Mouse (Mus musculus) CH12.LX (cell line): Measurements from ENCODE around the gene Prickle2. TPM values are rescaled to one million over a fixed set of nuclear protein-coding genes. Genes with fewer than 3 reads are reported as not detected.

ENCODE experiments used
- DNase-seq: peaks from one replicate; pipeline ENCODE4 v3.0.0-alpha.2; 2013; ENCODE audit errors: extremely low read depth
- H3K27ac ChIP-seq: 2 replicates; pipeline ENCODE4 v1.5.1; 2012; ENCODE audit warnings: low read depth, mild to moderate bottlenecking, control low read depth, moderate library complexity; ENCODE audit not compliant: insufficient read depth
- H3K27me3 ChIP-seq: replicated peaks from 2 replicates; pipeline ENCODE3; 2012; ENCODE audit warnings: inconsistent platforms
- H3K36me3 ChIP-seq, 2 experiments: replicated peaks in 1 of 2; 2 replicates each; pipeline versions ENCODE3 to v1.6.1; 2012; ENCODE audit warnings: inconsistent platforms in 1 of 2, low read length in 1 of 2, mild to moderate bottlenecking in 1 of 2, mixed read lengths in 1 of 2, moderate library complexity in 1 of 2; ENCODE audit not compliant: control insufficient read depth in 1 of 2, insufficient read depth in 1 of 2
- H3K4me1 ChIP-seq, 2 experiments: 2 replicates each; pipeline ENCODE4 v1.6.1; 2012; ENCODE audit warnings: inconsistent platforms in 1 of 2, moderate library complexity in 1 of 2; ENCODE audit not compliant: insufficient read depth in 2 of 2, control insufficient read depth in 1 of 2
- H3K4me2 ChIP-seq: 2 replicates; pipeline ENCODE4 v1.6.1; 2012; ENCODE audit warnings: low read depth, mild to moderate bottlenecking, control low read depth; ENCODE audit not compliant: poor library complexity, insufficient read depth, severe bottlenecking
- H3K4me3 ChIP-seq, 3 experiments: fragments of 150-350 bp in 1 of 3; sonication (generic) in 1 of 3; replicated peaks in 1 of 3; 2 replicates each; pipeline versions ENCODE3 to v1.5.1; 2011 to 2012; ENCODE audit warnings: low read depth in 2 of 3, low read length in 2 of 3, mild to moderate bottlenecking in 2 of 3, moderate library complexity in 2 of 3, control low read depth in 1 of 3, improper control_type of control experiment in 1 of 3, inconsistent platforms in 1 of 3, mixed read lengths in 1 of 3; ENCODE audit not compliant: poor library complexity in 1 of 3
- H3K79me2 ChIP-seq: replicated peaks from 2 replicates; pipeline ENCODE4 v1.6.1; 2012; ENCODE audit warnings: mild to moderate bottlenecking, moderate library complexity; ENCODE audit not compliant: control insufficient read depth, poor library complexity, insufficient read depth, severe bottlenecking; ENCODE audit errors: extremely low read depth
- H3K9ac ChIP-seq: 2 replicates; pipeline ENCODE4 v1.6.1; 2012; ENCODE audit warnings: low read depth, mild to moderate bottlenecking, control low read depth, moderate library complexity; ENCODE audit not compliant: insufficient read depth
- H3K9me3 ChIP-seq: replicated peaks from 2 replicates; pipeline ENCODE3; 2012; ENCODE audit warnings: low read length, inconsistent platforms, mixed read lengths
- CHD1 ChIP-seq: IDR thresholded peaks from 2 replicates; pipeline ENCODE4 v1.6.1; 2012; ENCODE audit warnings: low read depth, low read length, improper control_type of control experiment, inconsistent platforms
- CHD2 ChIP-seq: IDR thresholded peaks from 2 replicates; pipeline ENCODE4 v1.6.1; 2011; ENCODE audit warnings: low read length, improper control_type of control experiment
- ELF1 ChIP-seq: IDR thresholded peaks from 2 replicates; pipeline ENCODE4 v1.6.1; 2014; ENCODE audit warnings: low read depth, mild to moderate bottlenecking, inconsistent platforms, low read length, improper control_type of control experiment
- IRF4 ChIP-seq: IDR thresholded peaks from 2 replicates; pipeline ENCODE4 v1.6.1; 2014; ENCODE audit warnings: low read depth, mild to moderate bottlenecking, inconsistent platforms, low read length, improper control_type of control experiment
- JUN ChIP-seq: IDR thresholded peaks from 2 replicates; pipeline ENCODE4 v1.6.1; 2011; ENCODE audit warnings: low read depth, mild to moderate bottlenecking, low read length, improper control_type of control experiment, moderate library complexity; ENCODE audit not compliant: insufficient read depth
- KAT2A ChIP-seq: IDR thresholded peaks from 2 replicates; pipeline ENCODE4 v1.6.1; 2012; ENCODE audit warnings: low read length, improper control_type of control experiment, inconsistent platforms; ENCODE audit not compliant: insufficient replicate concordance
- MAFK ChIP-seq: IDR thresholded peaks from 2 replicates; pipeline ENCODE4 v1.6.1; 2011; ENCODE audit warnings: low read length, improper control_type of control experiment; ENCODE audit not compliant: insufficient replicate concordance
- MAX ChIP-seq: IDR thresholded peaks from 2 replicates; pipeline ENCODE4 v1.6.1; 2011; ENCODE audit warnings: low read length, improper control_type of control experiment
- MEF2A ChIP-seq: IDR thresholded peaks from 2 replicates; pipeline ENCODE4 v1.6.1; 2014; ENCODE audit warnings: low read depth, mild to moderate bottlenecking, inconsistent platforms, low read length, improper control_type of control experiment, borderline replicate concordance
- MXI1 ChIP-seq: IDR thresholded peaks from 2 replicates; pipeline ENCODE4 v1.6.1; 2011; ENCODE audit warnings: mild to moderate bottlenecking, low read depth, low read length, improper control_type of control experiment
- MYC ChIP-seq: IDR thresholded peaks from 2 replicates; pipeline ENCODE4 v1.6.1; 2011; ENCODE audit warnings: low read depth, mild to moderate bottlenecking, improper control_type of control experiment, low read length
- SMC3 ChIP-seq: IDR thresholded peaks from 2 replicates; pipeline ENCODE4 v1.6.1; 2011; ENCODE audit warnings: low read depth, low read length, improper control_type of control experiment
- TBP ChIP-seq: conservative IDR thresholded peaks from 2 replicates; pipeline ENCODE4 v1.6.1; 2011; ENCODE audit warnings: low read depth, low read length, improper control_type of control experiment
- UBTF ChIP-seq: IDR thresholded peaks from 2 replicates; pipeline ENCODE4 v1.6.1; 2012; ENCODE audit warnings: low read depth, mild to moderate bottlenecking, inconsistent platforms, low read length, improper control_type of control experiment, moderate library complexity
- ZC3H11A ChIP-seq: IDR thresholded peaks from 2 replicates; pipeline ENCODE4 v1.6.1; 2012; ENCODE audit warnings: low read depth, mild to moderate bottlenecking, inconsistent platforms, low read length, improper control_type of control experiment
- ZKSCAN1 ChIP-seq: IDR thresholded peaks from 2 replicates; pipeline ENCODE4 v1.6.1; 2012; ENCODE audit warnings: low read depth, inconsistent platforms, low read length, improper control_type of control experiment, borderline replicate concordance
- ZMIZ1 ChIP-seq: IDR thresholded peaks from 2 replicates; pipeline ENCODE4 v1.6.1; 2012; ENCODE audit warnings: low read depth, mild to moderate bottlenecking, inconsistent platforms, low read length, improper control_type of control experiment
- dilution Hi-C: fragments of 300-500 bp; cut with MboI; formaldehyde crosslinking; loops from 2 replicates; pipeline ENCODE4 v1.14.3; 2020; ENCODE audit warnings: low sequenced_read_pairs; ENCODE audit not compliant: extremely low pct_unique_long_range_greater_than_20kb, extremely low pct_ligation_motif_present
- in situ Hi-C: fragments of 300-500 bp; cut with MboI; formaldehyde crosslinking; loops from 3 replicates; pipeline ENCODE4 v1.14.3; 2019; ENCODE audit warnings: low sequenced_read_pairs, low pct_ligation_motif_present, low pct_unique_long_range_greater_than_20kb, mixed read lengths
- polyA plus RNA-seq: library from polyadenylated mRNA; unstranded; fragments of >175 nt; gene quantifications from 2 replicates; pipeline ENCODE4 v1.2.1, GENCODE M21; 2012; ENCODE audit warnings: low read depth; ENCODE audit not compliant: insufficient read length
- total RNA-seq, 2 experiments: library from RNA; depleted of rRNA; stranded (reverse); fragments of 300-350 nt in 1 of 2; fragments of >200 nt in 1 of 2; gene quantifications; 2 replicates each; pipeline ENCODE4 v1.2.3; 2012 to 2014

Gene Prickle2
- total and polyA plus RNA-seq, 3 experiments = not detected

DNA sequence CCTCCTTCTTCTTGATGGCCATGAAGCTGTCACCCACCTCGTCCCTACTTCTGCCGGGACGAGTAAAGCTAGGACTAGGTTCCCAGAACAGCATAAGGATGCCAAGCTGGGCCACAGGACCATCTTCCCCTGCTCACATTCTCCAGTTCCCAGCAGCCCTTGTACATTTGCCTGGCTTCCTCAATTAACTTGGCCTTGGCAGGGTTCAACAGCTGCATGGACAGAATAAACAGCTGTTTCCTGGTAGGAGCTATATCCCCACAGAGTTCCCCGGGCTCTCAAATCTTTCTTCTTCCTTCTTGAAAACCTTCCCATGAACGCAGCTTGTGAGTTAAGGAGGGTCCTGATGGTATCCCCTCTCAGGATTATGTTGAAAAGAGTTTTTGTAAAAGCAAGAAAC is 317.3 kb downstream of the Prickle2 start:
- in situ Hi-C loops = no loop called here
- H3K4me2 ChIP-seq = no peak overlapping the region
- dilution Hi-C loops = no loop called here

GRCm38 (mm10) chr6:92383196-92383782 is 322.7 kb downstream of the Prickle2 start:
- in situ Hi-C loops = no loop called here
- H3K36me3 ChIP-seq = no peaks in the 10 kb centered on the region
- H3K4me1 ChIP-seq = no peaks in the 10 kb centered on the region
- dilution Hi-C loops = no loop called here
- H3K4me3 ChIP-seq = no peak overlapping the region
- H3K9ac ChIP-seq = no peak overlapping the region
- no peaks in the 10 kb centered on the region for H3K79me2 ChIP-seq
- peaks cover 60% of the 10 kb centered on the region for H3K9me3 ChIP-seq
- no peak overlapping the region for H3K4me2 ChIP-seq
- no peak for TF ChIP-seq ZMIZ1
- TF ChIP-seq JUN = no peak
- TF ChIP-seq SMC3 = no peak
- TF ChIP-seq IRF4 = no peak
- no peak for TF ChIP-seq ELF1
- TF ChIP-seq ZC3H11A = no peak
- no peak for TF ChIP-seq MAX
- TF ChIP-seq MYC = no peak
- no peak for TF ChIP-seq MAFK
- TF ChIP-seq CHD1 = no peak
- TF ChIP-seq, all 38 proteins: peak for 0
- DNase-seq = no peak
- H3K27ac ChIP-seq = no peak overlapping the region
- H3K27me3 ChIP-seq = no peaks in the 10 kb centered on the region

More for the DNA sequence above, 317.3 kb downstream of the Prickle2 start:
- H3K36me3 ChIP-seq = no peaks in the 10 kb centered on the region
- peaks cover 64% of the 10 kb centered on the region for H3K9me3 ChIP-seq
- H3K4me1 ChIP-seq = no peaks in the 10 kb centered on the region
- no peaks in the 10 kb centered on the region for H3K27me3 ChIP-seq
- no peak for DNase-seq
- H3K79me2 ChIP-seq = no peaks in the 10 kb centered on the region
- TF ChIP-seq KAT2A (no peak), UBTF (no peak), TBP (no peak)
- H3K4me3 ChIP-seq = no peak overlapping the region
- H3K27ac ChIP-seq = no peak overlapping the region
- H3K9ac ChIP-seq = no peak overlapping the region

DNA sequence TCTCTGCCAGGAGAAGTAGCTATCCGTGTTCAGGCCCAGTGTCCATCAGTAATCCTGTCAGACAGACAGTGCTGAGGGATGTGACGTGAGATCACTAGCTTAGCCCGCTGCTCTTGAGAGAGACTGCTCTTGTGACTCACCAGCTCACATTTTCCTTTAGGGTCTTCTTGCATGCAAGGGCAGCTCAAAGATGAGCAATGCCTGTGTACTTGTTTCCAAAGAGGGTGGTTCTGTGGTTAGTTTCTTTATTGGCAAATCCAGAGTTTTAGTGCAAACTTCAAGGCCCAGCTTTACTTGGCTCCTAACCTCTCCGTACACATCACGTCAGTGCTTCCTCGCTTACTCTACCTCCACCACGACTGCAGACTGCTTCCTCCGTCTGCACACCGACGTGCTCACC is 324.9 kb downstream of the Prickle2 start:
- in situ Hi-C loops (no loop called here), dilution Hi-C loops (no loop called here)
- DNase-seq = no peak
- Histone ChIP-seq H3K27ac (no peak overlapping the region), H3K9me3 (peaks cover 57% of the 10 kb centered on the region), H3K36me3 (no peaks in the 10 kb centered on the region), H3K4me2 (no peak overlapping the region), H3K79me2 (no peaks in the 10 kb centered on the region), H3K4me1 (no peaks in the 10 kb centered on the region), H3K4me3 (no peak overlapping the region), H3K9ac (no peak overlapping the region), H3K27me3 (no peaks in the 10 kb centered on the region)
- TF ChIP-seq ZKSCAN1 (no peak), MEF2A (no peak), CHD2 (no peak), MXI1 (no peak), IRF4 (no peak)
